Mouse (Mus musculus) layer of hippocampus, postnatal 14 days (tissue): ENCODE results near the gene Trio. TPM values are rescaled to one million over a fixed set of nuclear protein-coding genes. Genes with fewer than 3 reads are reported as not detected.

ENCODE experiments used
- DNase-seq, 2 experiments: peaks; one replicate each; pipeline ENCODE4 v3.0.0; 2021 to 2022; ENCODE audit warnings: low spot score in 2 of 2, mixed read lengths in 1 of 2
- total RNA-seq, 2 experiments: library from RNA; stranded (reverse); gene quantifications; 2 replicates each; pipeline ENCODE4 v1.2.3; 2021

Gene Trio
- total RNA-seq, 2 experiments from 2014 or later = 254 to 260 TPM

DNA sequence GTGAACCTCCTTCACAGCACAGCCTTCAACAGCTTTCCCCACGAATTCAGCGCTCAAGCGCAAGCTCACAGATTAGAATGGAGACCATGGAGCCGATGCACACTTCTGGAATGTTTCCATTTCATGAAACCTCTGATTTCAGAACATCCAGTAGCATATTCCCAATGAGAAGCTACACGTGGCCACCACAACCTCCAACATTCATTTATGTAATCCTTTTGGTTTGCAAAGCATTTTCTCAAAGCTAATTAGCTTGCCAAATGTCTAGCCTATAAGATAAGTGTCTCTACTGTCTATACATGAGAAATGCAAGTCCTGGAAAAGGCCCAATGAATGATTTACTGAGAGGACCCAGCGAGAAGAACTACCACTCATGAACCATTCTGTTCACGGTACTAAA is 74.5 kb downstream of the Trio start:
- no peak for DNase-seq

DNA sequence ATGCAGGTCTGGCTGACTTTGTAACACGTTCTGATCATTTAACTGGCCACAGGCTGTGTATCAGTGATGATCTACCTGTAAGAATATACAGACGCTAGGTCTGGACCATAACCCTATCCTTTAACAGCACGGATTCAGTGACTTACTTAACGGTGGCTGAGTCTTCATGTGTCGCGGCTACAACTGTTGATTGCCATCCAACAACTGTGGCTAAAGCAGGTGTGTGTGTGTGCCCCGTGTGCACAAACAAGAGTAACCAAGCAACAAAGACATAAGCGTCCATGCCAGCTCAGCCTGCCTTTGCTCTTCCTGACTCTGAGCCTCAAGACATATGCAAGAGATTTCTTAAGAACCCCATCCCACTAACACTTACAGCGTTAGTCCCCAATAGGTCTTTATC is 76.5 kb downstream of the Trio start:
- DNase-seq = no peak

DNA sequence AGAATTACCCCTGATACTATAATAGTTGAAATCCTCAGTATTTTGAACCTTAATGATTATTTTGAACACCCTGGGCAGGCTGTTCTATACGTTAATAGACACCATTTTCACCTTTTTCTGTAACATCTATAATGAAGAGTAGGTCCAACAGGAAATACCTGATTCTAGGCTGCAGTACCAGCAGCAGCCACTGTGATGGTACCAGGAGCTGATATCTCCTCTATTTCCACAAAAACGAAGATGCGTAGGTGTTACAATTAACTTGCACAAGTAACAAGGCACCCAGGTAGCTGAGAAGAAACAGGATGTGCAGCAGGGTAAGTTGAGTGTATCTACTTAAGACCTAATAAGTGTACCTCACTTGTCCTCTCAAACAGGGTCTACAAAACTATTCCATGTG is 77.8 kb downstream of the Trio start:
- DNase-seq = no peak

DNA sequence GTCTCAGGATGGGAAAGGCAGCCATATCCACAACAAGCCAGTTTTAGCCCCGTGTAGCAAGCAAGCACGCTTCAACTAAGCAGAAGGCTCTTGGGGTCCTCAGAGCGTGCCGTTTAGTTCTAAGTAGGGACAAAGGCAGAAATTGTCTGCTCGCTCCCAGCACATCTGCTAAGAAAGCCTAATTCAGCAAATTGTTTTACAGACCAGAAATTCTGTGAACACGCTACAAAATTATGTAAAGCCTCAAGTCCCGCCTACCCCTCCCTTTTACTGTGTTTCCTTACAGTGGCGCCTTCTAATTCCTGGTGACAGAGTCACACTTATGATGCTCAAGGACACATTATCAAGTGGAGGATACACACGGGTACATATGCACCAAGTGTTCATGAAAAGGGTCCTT is 80.1 kb downstream of the Trio start:
- no peak for DNase-seq

DNA sequence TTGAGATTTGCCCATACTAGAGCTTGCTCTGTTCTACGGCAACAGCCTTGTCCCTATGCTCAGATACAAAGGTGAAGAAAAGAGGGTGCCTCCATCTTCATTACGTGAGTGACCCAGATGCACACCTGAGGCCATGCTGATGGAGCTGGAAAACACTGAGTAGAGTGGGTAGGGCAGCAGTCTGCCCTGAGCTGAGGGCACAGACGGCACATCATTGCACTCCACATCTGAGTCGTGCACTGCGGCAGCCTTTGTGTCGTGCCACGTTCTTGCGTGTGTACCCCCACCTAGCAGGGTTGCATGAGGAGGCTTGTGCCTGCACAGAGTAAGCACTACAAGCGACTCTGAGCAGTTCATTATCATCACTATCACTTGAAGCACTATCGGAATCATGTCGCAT is 80.8 kb downstream of the Trio start:
- DNase-seq = no peak

DNA sequence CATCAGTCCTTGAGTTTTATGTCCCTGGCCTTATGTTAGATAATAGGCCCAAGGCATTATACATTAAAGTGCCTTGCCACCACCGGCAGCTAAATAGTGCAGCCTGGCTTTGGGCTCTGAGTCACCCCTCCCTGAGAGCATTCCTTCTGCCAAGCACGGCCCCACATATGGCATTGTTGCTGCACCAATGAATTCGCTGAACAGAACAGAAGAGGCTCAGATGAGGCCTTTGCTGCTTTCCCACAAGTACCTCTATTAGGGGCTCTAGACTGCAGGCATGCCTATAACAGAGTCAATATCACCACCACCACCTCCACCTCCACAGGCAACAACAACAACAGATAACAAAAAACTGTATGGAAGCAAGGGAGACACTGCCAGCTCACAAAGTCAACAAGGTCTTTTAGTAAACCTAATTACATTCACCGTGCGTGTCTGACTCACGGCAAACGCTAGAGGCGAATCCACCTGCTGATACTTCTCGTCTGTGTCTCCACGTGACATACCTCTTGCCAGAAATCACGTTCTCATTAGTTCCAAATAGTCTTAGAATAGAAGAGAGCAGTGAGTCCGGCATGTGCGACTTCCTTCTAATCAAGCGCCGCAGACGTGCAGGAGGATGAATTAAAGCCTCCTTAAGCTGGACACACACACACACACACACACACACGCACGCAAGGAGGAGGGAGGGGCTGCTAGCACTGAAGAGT is 82.0 kb downstream of the Trio start:
- DNase-seq = peak; percentile 63 to 77

DNA sequence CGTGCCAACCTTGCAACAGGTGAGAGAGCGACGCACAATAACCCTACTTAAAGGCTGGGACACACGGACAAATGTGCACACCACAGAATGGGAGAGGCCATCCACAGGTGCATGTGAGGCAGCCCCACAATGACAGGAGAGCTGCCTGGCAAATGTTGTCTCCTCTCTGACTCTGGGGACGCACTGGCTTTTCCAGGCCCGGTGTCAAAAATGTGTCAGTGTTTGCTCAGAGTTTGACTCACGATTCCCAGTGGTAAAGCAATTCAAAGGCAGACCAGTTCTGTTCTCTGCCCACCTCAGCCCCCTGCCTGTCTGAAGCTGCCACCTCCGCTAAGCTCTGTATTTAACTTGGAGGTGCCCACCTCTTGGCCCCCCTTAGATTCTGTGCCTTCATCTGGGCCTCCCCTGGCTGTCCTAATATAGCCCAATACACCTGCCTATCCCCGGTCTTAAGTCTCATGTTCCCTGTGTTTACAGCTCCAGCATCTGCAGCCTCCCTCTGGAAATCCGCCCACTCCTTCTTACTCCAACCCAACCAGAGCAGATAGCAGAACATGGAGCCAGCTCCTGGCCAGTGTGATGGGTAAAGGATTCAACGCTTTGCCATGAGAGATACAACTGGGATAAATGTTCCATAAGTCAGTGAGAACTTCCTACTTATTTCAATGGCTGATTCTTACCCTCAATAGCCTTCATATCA is 83.3 kb downstream of the Trio start:
- DNase-seq = no peak

DNA sequence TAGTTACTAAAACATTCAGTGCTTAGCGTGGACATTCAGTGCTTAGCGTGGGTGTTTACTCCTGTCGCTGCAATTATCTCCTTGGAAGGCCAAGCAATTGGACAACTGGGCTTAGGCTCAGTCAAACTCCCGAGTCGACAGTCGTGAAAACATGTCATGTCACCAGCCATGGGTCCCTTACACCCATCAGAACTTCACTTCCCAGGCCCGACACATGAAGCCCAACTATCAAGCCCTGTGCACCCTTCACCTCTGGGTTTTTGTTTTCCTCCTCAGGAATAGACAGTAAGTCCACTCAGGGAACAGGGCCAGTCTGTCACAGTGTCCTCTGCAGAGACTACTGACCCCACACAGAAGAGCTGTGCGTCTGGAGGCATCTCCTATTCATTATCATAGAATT is 84.2 kb downstream of the Trio start:
- no peak for DNase-seq

DNA sequence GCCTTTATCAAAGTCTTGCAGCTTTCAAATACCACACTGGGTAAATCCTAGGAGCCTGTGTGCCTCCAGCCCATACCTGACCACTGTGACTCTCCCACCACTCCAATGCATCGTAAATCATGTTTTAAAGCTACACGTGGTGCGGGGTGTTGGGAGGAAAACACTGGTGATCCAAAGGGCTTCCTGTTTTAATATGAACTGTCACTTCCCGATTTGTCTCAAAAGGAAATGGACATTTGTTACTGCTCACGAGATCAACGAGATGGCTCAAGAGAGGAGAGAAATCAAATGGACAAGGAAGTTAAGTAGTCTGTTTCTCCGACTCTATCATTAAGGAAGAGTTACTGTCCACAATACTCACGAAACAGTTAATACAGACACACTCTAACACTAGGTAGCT is 84.6 kb downstream of the Trio start:
- no peak for DNase-seq

DNA sequence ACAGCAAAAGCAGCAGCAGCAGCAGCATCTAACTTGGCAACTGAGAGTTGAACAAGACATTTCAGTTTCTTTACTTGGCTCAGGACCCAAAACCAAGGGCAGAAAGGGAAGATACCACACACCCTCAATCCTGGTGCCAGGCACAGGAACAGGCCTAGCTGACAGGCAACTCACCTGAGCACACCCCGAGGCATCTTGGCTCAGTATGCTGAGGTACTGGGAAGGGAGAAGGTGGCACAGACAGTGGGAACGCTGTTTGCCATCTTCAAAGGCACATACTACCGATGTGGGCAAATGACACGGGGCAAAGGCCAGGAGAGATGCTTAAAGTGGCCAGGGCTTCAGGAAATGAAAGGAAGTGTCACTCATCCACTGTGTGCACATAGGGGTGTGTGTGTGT is 85.6 kb downstream of the Trio start:
- DNase-seq = no peak

DNA sequence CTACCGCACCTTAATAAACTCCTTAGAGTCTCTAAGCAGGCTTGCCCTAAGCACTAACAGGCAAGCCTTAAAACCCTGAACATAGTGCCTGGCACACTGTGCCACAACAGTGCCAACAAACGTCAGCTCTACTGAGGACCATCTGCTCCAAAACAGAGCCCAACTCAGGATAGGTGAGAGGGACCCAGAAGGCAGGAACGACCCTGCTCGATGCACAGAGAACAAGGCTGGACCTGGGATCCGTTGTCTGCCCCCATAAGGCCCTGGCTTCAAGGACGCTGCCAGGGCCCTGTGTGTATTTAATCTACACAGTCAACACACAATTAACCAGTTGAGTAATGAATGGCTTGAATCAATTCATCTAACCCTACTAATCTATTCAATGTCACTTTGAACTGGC is 86.8 kb downstream of the Trio start:
- peak in 1 of 2 experiments; percentile 71 for DNase-seq

DNA sequence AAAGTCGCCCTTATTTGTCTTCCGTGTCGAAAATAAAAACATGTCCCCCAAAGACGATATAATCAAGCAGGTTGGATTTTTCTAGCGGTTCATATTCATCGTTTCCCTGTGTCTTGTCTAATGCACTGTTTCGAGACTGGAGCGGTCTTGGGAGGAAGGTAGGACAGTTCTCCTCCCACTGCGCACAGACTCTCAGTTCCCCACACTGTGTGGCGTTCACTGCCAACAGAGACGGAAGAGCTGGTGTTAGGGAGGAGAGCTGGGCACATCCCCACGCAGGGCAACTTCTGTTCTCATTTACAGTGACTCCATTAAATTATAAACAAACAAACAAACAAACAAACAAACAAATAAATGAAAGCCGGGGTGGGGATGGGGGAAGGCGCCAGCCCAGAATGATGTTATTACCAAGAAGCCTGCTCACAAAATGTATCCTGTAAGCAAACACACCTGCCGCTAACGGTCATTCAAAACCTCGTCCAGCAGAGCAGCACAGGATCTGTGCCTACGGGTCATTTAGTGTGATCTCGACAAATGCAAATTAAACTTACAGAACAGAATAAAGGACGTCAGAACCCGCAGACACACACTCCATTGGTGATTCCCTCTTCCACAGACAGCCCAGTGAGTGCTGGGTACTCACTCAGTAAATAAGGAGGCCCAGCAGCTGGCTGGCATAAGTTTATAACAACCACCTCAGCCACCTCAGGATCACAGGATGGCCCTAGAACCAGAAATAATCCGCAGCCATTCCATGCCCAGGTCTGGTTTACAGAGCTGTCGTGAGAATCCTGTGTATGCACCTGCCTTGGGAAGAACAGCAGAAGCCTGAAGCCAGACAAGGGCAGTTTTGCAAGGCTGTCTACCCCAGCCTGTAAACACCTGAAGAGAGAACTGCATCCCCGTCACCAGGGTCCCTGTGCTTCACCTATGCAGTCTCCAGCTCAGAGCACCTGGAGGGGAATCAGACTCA is 87.5 kb downstream of the Trio start:
- no peak for DNase-seq

DNA sequence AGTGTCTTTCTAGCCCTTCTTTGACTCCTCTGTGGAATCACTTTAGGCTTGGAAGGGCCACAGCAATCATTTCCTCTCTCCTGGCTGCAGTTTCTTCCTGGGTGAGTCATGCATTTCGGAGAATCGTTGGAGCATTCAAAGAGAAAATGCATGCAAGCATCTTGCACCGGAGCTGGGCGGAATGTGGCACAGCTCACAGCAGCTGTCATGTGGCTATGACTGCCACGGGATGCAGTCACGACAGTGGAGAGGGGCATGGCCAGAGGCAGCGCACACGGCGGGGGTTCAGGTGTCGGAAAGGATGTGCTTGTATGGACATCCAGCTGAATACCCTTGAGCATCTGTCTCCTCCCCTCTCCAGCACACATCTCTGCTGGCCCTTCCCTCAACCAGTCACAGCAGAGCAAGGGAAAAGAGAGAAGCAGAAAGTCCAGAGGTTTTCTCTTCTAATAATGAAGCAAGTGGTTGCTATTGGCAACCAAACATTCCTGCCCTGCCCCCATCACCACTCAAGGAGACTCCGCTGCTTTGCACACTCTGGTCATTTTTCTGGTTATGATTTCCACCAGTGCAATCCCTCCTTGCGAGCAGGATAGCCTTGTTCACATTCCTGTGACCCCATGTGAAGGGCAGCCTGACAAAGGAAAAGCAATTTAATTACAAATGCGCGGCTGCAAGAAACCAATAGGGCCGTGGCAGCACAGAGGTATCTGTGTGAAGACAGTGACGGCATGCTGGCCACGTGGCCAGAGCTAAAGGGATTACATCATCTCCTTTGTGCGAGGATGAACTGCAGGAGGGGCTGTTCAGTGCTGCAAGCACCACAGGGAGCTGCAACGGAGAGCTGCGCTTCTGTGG is 88.4 kb downstream of the Trio start:
- DNase-seq = peak; percentile 79 to 81

DNA sequence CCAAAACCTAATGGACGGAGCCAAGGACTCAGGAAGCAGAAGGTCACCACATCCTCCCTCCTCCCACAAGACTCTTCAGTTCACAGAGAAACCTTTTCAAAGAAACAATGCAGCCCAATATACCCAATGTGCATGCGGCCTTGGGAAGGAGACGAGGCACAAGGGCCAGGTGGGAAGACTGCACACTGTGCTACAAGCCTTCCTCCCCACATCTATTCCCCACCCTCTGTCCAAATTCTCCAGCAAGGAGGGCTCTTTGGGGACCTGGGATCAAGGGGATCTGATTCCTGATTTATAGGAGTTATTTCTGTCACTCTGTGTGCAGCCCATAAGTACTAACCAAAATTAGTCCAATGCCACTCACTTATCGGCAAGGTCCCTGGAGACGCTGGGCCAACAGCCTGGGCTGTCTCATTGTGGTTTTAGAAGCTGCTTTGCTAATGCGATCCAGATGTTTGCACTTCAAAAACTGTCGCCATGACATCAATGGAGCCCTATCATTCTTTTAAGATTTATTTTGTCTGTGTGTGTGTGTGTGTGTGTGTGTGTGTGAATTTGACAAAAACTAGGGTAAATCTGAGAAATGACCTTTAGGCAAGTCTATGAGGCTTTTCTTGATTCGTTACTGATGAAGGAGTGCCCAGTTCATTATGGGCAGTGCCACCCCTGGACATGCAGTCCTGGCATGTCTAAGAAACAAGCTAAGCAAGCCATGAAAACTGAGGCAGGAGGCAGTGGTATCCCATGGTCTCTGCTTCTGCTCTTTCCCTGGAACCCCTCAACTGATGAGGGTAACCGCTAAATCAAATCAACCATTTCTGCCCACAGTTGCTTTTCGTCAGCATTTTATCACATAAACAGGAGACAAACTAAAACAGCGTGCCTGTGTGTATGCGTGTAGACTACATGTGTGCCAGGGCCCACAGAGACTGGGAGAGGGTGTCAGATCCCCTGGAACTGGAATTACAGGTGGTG is 89.6 kb downstream of the Trio start:
- no peak for DNase-seq

DNA sequence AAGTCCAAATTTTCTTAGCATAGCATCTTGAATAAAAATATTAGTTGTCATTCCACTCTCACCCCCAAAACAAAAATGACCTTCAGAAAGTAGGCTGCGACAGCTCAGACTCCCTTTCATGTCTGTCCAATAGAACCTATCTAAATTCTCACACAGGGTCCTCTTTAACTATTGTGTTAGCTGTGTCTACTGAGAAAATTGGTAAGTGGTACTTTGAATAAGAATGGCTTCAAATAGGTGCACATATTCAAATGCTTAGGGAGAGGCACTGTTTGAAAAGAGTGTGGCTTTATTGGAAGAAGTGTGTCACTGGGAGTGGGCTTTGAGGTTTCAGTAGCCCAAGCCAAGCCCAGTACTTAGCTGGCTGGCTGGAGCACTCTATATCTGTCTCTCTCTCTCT is 92.4 kb downstream of the Trio start:
- no peak for DNase-seq

DNA sequence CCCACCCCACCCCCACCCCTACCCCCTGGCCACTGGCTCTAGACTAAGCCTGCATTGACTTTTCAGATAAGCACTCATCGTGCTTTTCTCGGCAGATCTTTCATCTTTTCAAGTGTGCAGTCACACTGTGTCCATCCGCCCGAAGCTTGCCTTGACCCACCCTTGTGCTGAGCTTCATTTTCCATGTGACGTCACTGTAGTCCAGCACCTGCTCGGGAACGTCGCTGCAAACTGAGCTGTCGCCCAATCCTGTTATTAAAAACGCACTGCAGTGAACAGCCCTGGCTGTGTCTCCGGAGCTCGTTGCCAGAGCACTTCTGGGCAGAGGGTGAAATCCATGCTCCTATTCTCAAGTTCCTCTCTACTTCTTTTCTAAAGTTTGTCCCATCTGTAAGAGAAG is 93.8 kb downstream of the Trio start:
- no peak for DNase-seq

DNA sequence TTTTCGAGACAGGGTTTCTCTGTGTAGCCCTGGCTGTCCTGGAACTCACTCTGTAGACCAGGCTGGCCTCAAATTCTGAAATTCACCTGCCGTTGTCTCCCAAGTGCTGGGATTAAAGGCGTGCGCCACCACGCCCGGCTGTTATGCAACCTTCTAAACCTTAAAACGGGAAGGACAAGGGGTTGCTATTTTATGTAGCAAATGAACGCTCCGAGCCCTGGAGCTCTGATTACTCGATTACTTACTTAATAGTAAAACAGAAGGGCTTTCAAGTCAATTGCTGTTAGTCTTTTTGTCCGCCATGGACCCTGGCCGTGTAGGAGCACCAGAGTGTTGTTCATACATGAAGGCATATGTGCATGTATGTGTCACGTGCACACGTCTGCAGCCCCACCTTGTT is 94.2 kb downstream of the Trio start:
- DNase-seq = no peak

DNA sequence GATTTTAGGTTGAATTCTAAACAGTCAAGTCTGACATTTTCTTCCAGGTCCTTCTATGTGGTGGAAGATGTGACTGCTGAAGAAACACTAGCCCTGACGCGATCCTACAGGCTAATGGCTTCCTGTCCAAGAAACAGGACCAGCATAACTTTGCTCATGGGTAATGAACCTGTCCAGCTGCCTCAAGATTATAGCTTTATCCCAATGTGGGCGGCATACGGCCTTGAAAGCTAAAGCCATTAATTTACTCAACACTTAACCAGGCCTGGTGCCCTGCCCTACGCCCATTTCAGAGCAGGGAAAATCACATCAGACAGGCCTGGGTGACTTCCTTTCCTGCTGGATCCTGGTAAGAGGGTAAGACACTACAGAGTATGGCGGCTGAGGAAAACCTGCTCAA is 98.0 kb downstream of the Trio start:
- DNase-seq = no peak

DNA sequence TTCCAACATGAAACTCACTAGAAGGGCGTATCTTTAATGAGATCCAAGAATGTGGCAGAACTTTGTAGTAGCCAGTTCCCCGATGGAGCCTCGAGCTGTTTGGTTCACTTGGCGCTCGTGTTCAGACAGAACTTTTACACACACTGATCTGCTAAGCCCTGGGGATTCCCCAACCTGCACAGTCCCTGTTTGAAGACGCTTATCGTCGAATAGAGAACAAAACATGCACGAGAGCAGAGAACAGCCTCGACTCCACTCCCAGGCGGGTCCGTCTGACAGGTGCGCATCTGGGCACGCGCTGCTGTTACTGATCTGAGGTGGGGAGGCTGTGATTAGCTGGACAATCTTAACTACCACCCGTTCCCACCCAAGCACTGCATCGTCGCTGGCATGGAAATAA is 98.7 kb downstream of the Trio start:
- no peak for DNase-seq

DNA sequence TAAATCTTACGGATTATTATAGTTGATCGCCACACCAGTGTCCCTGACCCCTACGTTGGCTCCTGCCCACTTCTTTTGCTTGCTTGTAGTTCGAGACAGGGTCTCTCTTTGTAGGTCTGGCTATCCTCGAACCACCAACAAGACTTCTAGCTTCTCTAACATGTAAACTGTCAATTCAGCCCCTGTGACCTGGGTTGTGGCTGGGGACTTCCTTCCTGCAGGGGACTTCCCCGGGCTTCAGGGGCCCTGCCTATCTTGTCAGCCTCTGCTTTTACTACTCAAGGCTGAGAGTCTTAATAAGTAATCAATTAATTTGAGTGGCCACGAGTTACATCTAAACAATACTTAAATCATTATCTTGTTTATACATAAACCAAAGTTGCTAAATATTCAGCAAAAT is 99.2 kb downstream of the Trio start:
- DNase-seq = no peak
